Mouse (Mus musculus) G1E (cell line): ENCODE measurements at regions not wholly inside any gene's neighbourhood (a gene's known extent, or its start where the extent isn't known, plus 50 kb on each side); places are given as distances from the start of the nearest gene placed in this dataset.

Source experiments
- ATAC-seq: 2 replicates; pipeline ENCODE4 v1.8.0; 2016; ENCODE audit warnings: mild to moderate bottlenecking; ENCODE audit not compliant: insufficient number of reproducible peaks, poor library complexity, low FRiP score, severe bottlenecking; ENCODE audit errors: extremely low read depth
- DNase-seq: peaks from one replicate; pipeline ENCODE4 v3.0.0; 2012; ENCODE audit warnings: low spot score
- H3K27me3 ChIP-seq: 2 replicates; pipeline ENCODE4 v1.6.1; 2012; ENCODE audit warnings: mild to moderate bottlenecking, low read length, inconsistent platforms; ENCODE audit not compliant: insufficient read depth
- H3K36me3 ChIP-seq: replicated peaks from 2 replicates; pipeline ENCODE3; 2012; ENCODE audit warnings: mild to moderate bottlenecking, inconsistent platforms
- H3K4me1 ChIP-seq: 2 replicates; pipeline ENCODE4 v1.6.1; 2012; ENCODE audit warnings: low read depth, low read length, inconsistent platforms, mixed read lengths; ENCODE audit not compliant: insufficient read depth
- H3K4me3 ChIP-seq: 2 replicates; pipeline ENCODE4 v1.5.1; 2012; ENCODE audit warnings: low read depth, mild to moderate bottlenecking, inconsistent platforms, low read length, moderate library complexity, mixed read lengths
- H3K9me3 ChIP-seq: replicated peaks from 2 replicates; pipeline ENCODE4 v1.6.1; 2012; ENCODE audit warnings: inconsistent platforms
- CTCF ChIP-seq: IDR thresholded peaks from 2 replicates; pipeline ENCODE4 v1.5.1; 2012; ENCODE audit warnings: low read depth, low read length, inconsistent platforms, mixed read lengths
- GATA1 ChIP-seq: IDR thresholded peaks from 2 replicates; pipeline ENCODE4 v1.6.1; 2012; ENCODE audit warnings: borderline replicate concordance, low read length, inconsistent platforms, mixed read lengths
- GATA2 ChIP-seq: IDR thresholded peaks from 2 replicates; pipeline ENCODE4 v1.6.1; 2012; ENCODE audit warnings: low read depth, low read length, inconsistent platforms, borderline replicate concordance
- POLR2AphosphoS5 ChIP-seq: IDR thresholded peaks from 2 replicates; pipeline ENCODE4 v1.6.1; 2012; ENCODE audit warnings: low read depth, low read length, inconsistent platforms; ENCODE audit not compliant: insufficient replicate concordance
- TAL1 ChIP-seq: conservative IDR thresholded peaks from 2 replicates; pipeline ENCODE4 v1.6.1; 2012; ENCODE audit warnings: low read depth, low read length, inconsistent platforms, mixed read lengths

DNA sequence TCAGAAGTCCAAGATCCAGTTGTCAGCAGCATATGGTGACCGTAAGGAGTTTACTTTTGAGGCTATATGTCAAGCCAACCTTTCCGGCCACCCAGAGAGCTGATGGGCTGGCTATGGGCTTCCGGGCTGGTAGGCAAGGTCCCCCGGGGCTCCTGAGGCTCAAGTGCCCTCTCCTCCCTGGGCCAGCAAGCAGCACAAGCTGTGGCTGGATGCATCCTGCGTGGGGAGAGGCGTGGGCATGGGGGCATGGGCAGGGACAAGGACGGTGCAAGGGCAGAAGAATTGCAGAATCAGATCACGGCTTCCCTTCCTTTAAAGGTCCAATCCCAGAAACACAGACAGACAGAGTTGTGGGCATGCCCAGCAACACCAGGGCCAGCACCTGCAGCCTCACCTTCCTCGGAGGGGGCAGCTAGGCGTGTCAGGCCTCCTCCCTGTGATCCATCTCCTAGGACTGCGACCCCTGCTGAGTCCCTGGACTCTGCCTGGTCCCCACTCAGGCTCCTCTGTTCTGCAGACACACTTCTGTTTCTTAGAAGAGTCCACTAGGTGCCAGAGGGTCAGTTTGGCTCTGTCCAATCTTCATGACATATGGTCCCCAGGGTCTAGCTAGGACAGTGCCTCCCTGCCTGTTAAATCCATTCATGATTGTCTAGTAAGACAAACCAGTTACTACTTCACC is 111.8 kb upstream of the Lemd2 start:
- ATAC-seq (no peak), DNase-seq (no peak)
- Histone ChIP-seq H3K27me3 (no peaks in the 10 kb centered on the region; the same call in 1 of the 2 replicates), H3K9me3 (peaks cover 97% of the 10 kb centered on the region), H3K36me3 (no peaks in the 10 kb centered on the region), H3K4me3 (no peak overlapping the region; the same call in 1 of the 2 replicates), H3K4me1 (no peaks in the 10 kb centered on the region)
- TF ChIP-seq GATA1 (no peak), POLR2AphosphoS5 (no peak), TAL1 (no peak), CTCF (no peak), GATA2 (no peak)

- H3K27me3 ChIP-seq: no peaks in the 10 kb centered on the region; the same call in 1 of the 2 replicates
- TF ChIP-seq CTCF: no peak
- TF ChIP-seq GATA2: no peak
- no peak for TF ChIP-seq GATA1
- no peak for TF ChIP-seq TAL1
- no peak for TF ChIP-seq POLR2AphosphoS5
- no peak for DNase-seq
- H3K36me3 ChIP-seq: no peaks in the 10 kb centered on the region
- H3K9me3 ChIP-seq: peaks cover 97% of the 10 kb centered on the region
- H3K4me3 ChIP-seq: no peak overlapping the region
- ATAC-seq: no peak
- no peaks in the 10 kb centered on the region for H3K4me1 ChIP-seq
Measured at GRCm38 (mm10) chr17:27315428-27315827, 111.2 kb upstream of the Lemd2 start.

GRCm38 (mm10) chr17:27314821-27315392 is 110.6 kb upstream of the Lemd2 start:
- no peaks in the 10 kb centered on the region; the same call in 1 of the 2 replicates for H3K27me3 ChIP-seq
- DNase-seq (no peak), ATAC-seq (no peak)

GRCm38 (mm10) chr17:27308933-27309332 is 104.7 kb upstream of the Lemd2 start:
- DNase-seq (no peak), ATAC-seq (no peak)
- TF ChIP-seq POLR2AphosphoS5 (no peak), TAL1 (no peak), GATA2 (no peak), CTCF (no peak), GATA1 (no peak)
- Histone ChIP-seq H3K27me3 (no peaks in the 10 kb centered on the region), H3K9me3 (peaks cover 94% of the 10 kb centered on the region), H3K36me3 (no peaks in the 10 kb centered on the region), H3K4me1 (no peaks in the 10 kb centered on the region), H3K4me3 (no peak overlapping the region)

More at GRCm38 (mm10) chr17:27314821-27315392, 110.6 kb upstream of the Lemd2 start:
- H3K9me3 ChIP-seq: peaks cover 97% of the 10 kb centered on the region
- H3K36me3 ChIP-seq: no peaks in the 10 kb centered on the region
- no peak for TF ChIP-seq TAL1
- TF ChIP-seq CTCF: no peak
- no peak for TF ChIP-seq GATA2
- no peak for TF ChIP-seq POLR2AphosphoS5
- TF ChIP-seq GATA1: no peak
- no peak overlapping the region for H3K4me3 ChIP-seq
- H3K4me1 ChIP-seq: no peaks in the 10 kb centered on the region

DNA sequence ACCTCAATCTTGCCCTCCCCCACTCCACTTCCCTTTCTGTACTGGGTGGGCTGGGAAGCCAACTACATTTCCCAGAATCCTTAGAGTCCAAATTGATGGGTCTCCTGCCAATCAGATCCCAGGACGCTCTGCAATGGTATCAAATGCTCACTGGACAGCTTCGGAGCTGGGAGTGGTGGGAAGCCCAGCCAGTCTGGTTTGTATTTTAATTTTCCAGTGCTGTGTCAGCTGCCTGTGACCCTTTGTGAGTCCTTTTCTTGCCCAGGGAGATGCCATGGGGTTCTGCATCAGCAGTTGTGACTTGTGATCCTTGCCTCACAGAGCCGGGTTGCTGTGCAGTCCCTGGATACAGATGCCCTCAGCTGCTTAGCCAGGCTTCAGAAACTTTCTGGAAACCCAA is 100.6 kb upstream of the Lemd2 start:
- peaks cover 94% of the 10 kb centered on the region for H3K9me3 ChIP-seq
- no peak for ATAC-seq

GRCm38 (mm10) chr17:27303633-27304479 is 99.6 kb upstream of the Lemd2 start:
- H3K27me3 ChIP-seq: no peaks in the 10 kb centered on the region; the same call in 1 of the 2 replicates
- no peak for DNase-seq

More for the DNA sequence above, 100.6 kb upstream of the Lemd2 start:
- TF ChIP-seq CTCF: no peak
- TF ChIP-seq POLR2AphosphoS5: no peak
- TF ChIP-seq GATA1: no peak
- DNase-seq: no peak
- Histone ChIP-seq H3K27me3 (no peaks in the 10 kb centered on the region; the same call in 1 of the 2 replicates), H3K4me3 (no peak overlapping the region), H3K36me3 (no peaks in the 10 kb centered on the region), H3K4me1 (no peaks in the 10 kb centered on the region)

More at GRCm38 (mm10) chr17:27303633-27304479, 99.6 kb upstream of the Lemd2 start:
- ATAC-seq: no peak
- Histone ChIP-seq H3K4me3 (no peak overlapping the region), H3K4me1 (no peaks in the 10 kb centered on the region), H3K9me3 (peaks cover 94% of the 10 kb centered on the region), H3K36me3 (no peaks in the 10 kb centered on the region)
- no peak for TF ChIP-seq TAL1
- no peak for TF ChIP-seq POLR2AphosphoS5
- no peak for TF ChIP-seq GATA2
- no peak for TF ChIP-seq CTCF
- no peak for TF ChIP-seq GATA1
